Mouse (Mus musculus): ENCODE measurements around the gene Fiz1. TPM values are rescaled to one million over a fixed set of nuclear protein-coding genes. Genes with fewer than 3 reads are reported as not detected.

Fiz1 gene
- polyA plus RNA-seq, 1 experiment from 2014 or later, result 41.9 TPM

Other genes with a start within 250 kb of the Fiz1 start
- gene Fam71e2, start 243.4 kb downstream of the Fiz1 start, polyA plus RNA-seq (2015; fragmentation: Nextera tagmentation; extraction: Ambion mirVana), result not detected in 2 replicates
- 0.38 and 0.56 TPM in 2 replicates for gene Il11, start 231.8 kb downstream of the Fiz1 start, polyA plus RNA-seq (2015; fragmentation: Nextera tagmentation; extraction: Ambion mirVana)
- not detected in 2 replicates for gene Tmem190, start 231.8 kb downstream of the Fiz1 start, polyA plus RNA-seq (2015; fragmentation: Nextera tagmentation; extraction: Ambion mirVana)
- gene Tmem238, start 225.0 kb downstream of the Fiz1 start, polyA plus RNA-seq (2015; fragmentation: Nextera tagmentation; extraction: Ambion mirVana), result 2.5 and 3.5 TPM in 2 replicates
- 239 and 250 TPM in 2 replicates for gene Rpl28, start 221.8 kb downstream of the Fiz1 start, polyA plus RNA-seq (2015; fragmentation: Nextera tagmentation; extraction: Ambion mirVana)
- 252 and 267 TPM in 2 replicates for gene Ube2s, start 202.1 kb downstream of the Fiz1 start, polyA plus RNA-seq (2015; fragmentation: Nextera tagmentation; extraction: Ambion mirVana)
- 10.9 and 11.6 TPM in 2 replicates for gene Shisa7, start 170.0 kb downstream of the Fiz1 start, polyA plus RNA-seq (2015; fragmentation: Nextera tagmentation; extraction: Ambion mirVana)
- gene Isoc2b, start 144.4 kb downstream of the Fiz1 start, polyA plus RNA-seq (2015; fragmentation: Nextera tagmentation; extraction: Ambion mirVana), result 3.9 and 4.9 TPM in 2 replicates
- gene Isoc2a, start 137.5 kb downstream of the Fiz1 start, polyA plus RNA-seq (2015; fragmentation: Nextera tagmentation; extraction: Ambion mirVana), result 0.75 and 0.78 TPM in 2 replicates
- gene Gm36210, start 108.2 kb downstream of the Fiz1 start, polyA plus RNA-seq (2015; fragmentation: Nextera tagmentation; extraction: Ambion mirVana), result 0.26 and 0.45 TPM in 2 replicates
- gene Zfp628, start 99.5 kb downstream of the Fiz1 start, polyA plus RNA-seq (2015; fragmentation: Nextera tagmentation; extraction: Ambion mirVana), result 3.6 and 4.9 TPM in 2 replicates
- gene Nat14, start 92.7 kb downstream of the Fiz1 start, polyA plus RNA-seq (2015; fragmentation: Nextera tagmentation; extraction: Ambion mirVana), result 25.4 and 27.7 TPM in 2 replicates
- 0.73 and 1.3 TPM in 2 replicates for gene Ssc5d, start 88.9 kb downstream of the Fiz1 start, polyA plus RNA-seq (2015; fragmentation: Nextera tagmentation; extraction: Ambion mirVana)
- gene Sbk2, start 50.3 kb downstream of the Fiz1 start, polyA plus RNA-seq (2015; fragmentation: Nextera tagmentation; extraction: Ambion mirVana), result 0.25 TPM in 1 of 2 replicates, not detected in the other
- gene Sbk3, start 43.5 kb downstream of the Fiz1 start, polyA plus RNA-seq (2015; fragmentation: Nextera tagmentation; extraction: Ambion mirVana), result 0.19 and 0.49 TPM in 2 replicates
- gene Zfp579, start 18.5 kb downstream of the Fiz1 start, polyA plus RNA-seq (2015; fragmentation: Nextera tagmentation; extraction: Ambion mirVana), result 53.6 and 59.9 TPM in 2 replicates
- 7.9 and 9.2 TPM in 2 replicates for gene Zfp524, start 282 bp downstream of the Fiz1 start, polyA plus RNA-seq (2015; fragmentation: Nextera tagmentation; extraction: Ambion mirVana)
- gene Gm44973, start 799 bp upstream of the Fiz1 start, polyA plus RNA-seq (2015; fragmentation: Nextera tagmentation; extraction: Ambion mirVana), result 1.4 and 1.8 TPM in 2 replicates
- gene Zfp865, start 5.7 kb upstream of the Fiz1 start, polyA plus RNA-seq (2015; fragmentation: Nextera tagmentation; extraction: Ambion mirVana), result 5.8 and 6.0 TPM in 2 replicates
- gene Ccdc106, start 5.9 kb upstream of the Fiz1 start, polyA plus RNA-seq (2015; fragmentation: Nextera tagmentation; extraction: Ambion mirVana), result 38.7 and 43.5 TPM in 2 replicates
- not detected in 2 replicates for gene 4632433K11Rik, start 19.4 kb upstream of the Fiz1 start, polyA plus RNA-seq (2015; fragmentation: Nextera tagmentation; extraction: Ambion mirVana)
- 7.8 and 9.8 TPM in 2 replicates for gene Zfp784, start 23.7 kb upstream of the Fiz1 start, polyA plus RNA-seq (2015; fragmentation: Nextera tagmentation; extraction: Ambion mirVana)
- 67.2 and 69.7 TPM in 2 replicates for gene Zfp580, start 36.8 kb upstream of the Fiz1 start, polyA plus RNA-seq (2015; fragmentation: Nextera tagmentation; extraction: Ambion mirVana)
- gene U2af2, start 47.4 kb upstream of the Fiz1 start, polyA plus RNA-seq (2015; fragmentation: Nextera tagmentation; extraction: Ambion mirVana), result 112 and 114 TPM in 2 replicates
- 83.8 and 85.6 TPM in 2 replicates for gene Epn1, start 65.5 kb upstream of the Fiz1 start, polyA plus RNA-seq (2015; fragmentation: Nextera tagmentation; extraction: Ambion mirVana)
- gene Rfpl4, start 102.3 kb upstream of the Fiz1 start, polyA plus RNA-seq (2015; fragmentation: Nextera tagmentation; extraction: Ambion mirVana), result not detected in 2 replicates
- gene Rasl2-9, start 111.3 kb upstream of the Fiz1 start, polyA plus RNA-seq (2015; fragmentation: Nextera tagmentation; extraction: Ambion mirVana), result 0.22 and 0.52 TPM in 2 replicates
- gene Vmn1r55, start 135.0 kb upstream of the Fiz1 start, polyA plus RNA-seq (2015; fragmentation: Nextera tagmentation; extraction: Ambion mirVana), result 0.01 TPM in 1 of 2 replicates, not detected in the other
- gene Vmn1r56, start 182.1 kb upstream of the Fiz1 start, polyA plus RNA-seq (2015; fragmentation: Nextera tagmentation; extraction: Ambion mirVana), result not detected in 2 replicates
- not detected in 2 replicates for gene Vmn1r57, start 203.8 kb upstream of the Fiz1 start, polyA plus RNA-seq (2015; fragmentation: Nextera tagmentation; extraction: Ambion mirVana)